Mouse (Mus musculus): ENCODE results near the gene Foxn3. TPM values are rescaled to one million over a fixed set of nuclear protein-coding genes. Genes with fewer than 3 reads are reported as not detected.

The Foxn3 gene
- total RNA-seq, 2 experiments from 2014 or later, result 26.7 to 164 TPM

DNA sequence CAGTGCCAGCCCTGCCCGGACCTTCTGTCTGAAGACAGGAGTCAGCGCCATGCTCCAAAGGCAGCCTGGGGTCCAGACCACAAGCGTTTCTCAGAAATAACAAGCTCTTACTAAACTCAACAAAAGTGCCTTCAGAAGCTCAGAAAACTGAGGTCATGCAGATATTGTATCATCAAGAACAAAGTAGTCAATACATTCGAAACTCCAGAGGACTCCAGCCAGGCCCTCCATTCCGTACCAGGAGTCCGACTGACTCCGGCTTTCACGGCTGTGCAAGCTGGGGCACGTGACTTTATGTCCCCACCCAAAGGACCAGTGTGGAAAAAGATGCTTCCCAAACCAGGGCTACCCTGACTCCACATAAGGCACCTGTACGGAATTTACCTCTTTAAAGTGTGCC lies 195.1 kb downstream of the Foxn3 start:
- ATAC-seq (replicated peaks; ENCODE audit: poor library complexity, severe bottlenecking), result no peak

DNA sequence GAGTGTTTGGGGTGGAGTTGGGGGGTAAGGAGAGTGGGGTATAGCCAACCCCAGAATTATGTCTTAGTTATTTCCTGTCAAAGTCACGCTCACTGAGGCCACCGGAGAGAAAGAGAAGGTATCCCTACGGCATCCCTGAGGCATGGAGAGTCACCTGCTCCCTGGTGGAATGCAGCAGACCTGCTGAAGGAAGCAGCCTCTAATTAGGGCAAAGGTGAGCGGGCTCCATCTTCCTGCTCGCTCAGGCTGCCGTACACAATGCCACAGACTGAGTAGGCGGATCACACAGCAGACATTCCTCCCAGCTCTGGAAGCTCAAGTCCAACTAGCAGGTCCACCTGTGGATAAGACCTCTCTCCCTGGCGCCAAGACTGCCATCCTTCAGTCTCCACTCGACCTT lies 197.4 kb downstream of the Foxn3 start:
- no peak for ATAC-seq (replicated peaks; ENCODE audit: poor library complexity, severe bottlenecking)

DNA sequence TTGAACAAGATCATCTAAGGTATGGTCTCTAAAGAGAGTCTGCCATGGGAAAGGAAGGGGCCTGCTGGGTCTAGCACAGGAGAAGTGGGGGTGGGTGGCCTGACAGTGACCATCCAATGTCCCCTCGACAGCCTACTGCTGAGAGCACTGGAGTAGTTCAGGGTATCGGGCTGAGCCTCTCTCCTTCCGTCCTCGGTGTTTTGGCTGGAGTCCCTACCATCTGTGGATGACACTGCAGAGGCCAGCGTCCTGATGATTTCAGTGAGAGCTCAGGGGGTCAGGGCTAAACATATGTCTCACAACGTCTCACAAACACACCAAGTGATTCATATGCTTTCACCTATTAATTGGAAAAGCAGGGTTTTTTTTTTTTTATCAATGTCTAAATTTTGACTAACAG lies 199.2 kb downstream of the Foxn3 start:
- ATAC-seq (replicated peaks; ENCODE audit: poor library complexity, severe bottlenecking), result no peak

DNA sequence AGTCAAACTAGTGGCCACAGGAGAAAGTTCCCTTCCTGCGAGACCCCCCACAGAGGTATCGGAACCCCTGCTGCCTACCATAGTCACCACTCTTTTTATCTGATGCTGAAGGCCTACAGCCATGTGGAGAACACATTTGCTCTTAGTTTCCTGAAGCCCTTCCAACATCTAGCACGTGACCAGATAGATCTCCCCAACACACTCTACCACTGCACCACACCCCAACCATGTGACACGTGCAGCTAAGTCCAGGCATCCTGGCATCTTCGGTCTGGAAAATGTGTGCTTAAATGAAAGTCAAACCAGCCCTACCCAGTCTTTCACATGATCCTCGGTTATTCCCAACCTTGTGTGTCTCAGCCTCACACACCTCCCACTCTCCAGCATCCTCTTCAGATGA lies 200.4 kb downstream of the Foxn3 start:
- ATAC-seq (replicated peaks; ENCODE audit: poor library complexity, severe bottlenecking), result no peak

DNA sequence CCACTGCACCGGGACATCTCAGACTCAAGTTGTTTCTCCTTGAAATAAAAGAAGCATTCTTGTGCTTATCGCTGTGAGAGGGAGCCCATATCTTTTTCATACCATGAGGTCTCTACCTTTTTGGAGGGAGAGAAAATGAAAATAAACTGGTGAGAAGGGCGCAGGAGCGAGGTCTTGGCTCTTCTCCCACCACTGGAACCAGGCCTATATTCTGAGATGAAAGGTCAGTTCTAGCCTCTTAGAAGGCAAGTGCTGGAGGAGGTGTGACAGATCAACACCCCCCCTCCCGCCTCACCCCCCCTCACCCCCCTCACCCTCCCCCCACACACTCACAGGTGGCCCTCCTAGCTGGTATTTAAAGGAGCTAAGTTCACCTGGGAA lies 201.6 kb downstream of the Foxn3 start:
- no peak for ATAC-seq (replicated peaks; ENCODE audit: poor library complexity, severe bottlenecking)

DNA sequence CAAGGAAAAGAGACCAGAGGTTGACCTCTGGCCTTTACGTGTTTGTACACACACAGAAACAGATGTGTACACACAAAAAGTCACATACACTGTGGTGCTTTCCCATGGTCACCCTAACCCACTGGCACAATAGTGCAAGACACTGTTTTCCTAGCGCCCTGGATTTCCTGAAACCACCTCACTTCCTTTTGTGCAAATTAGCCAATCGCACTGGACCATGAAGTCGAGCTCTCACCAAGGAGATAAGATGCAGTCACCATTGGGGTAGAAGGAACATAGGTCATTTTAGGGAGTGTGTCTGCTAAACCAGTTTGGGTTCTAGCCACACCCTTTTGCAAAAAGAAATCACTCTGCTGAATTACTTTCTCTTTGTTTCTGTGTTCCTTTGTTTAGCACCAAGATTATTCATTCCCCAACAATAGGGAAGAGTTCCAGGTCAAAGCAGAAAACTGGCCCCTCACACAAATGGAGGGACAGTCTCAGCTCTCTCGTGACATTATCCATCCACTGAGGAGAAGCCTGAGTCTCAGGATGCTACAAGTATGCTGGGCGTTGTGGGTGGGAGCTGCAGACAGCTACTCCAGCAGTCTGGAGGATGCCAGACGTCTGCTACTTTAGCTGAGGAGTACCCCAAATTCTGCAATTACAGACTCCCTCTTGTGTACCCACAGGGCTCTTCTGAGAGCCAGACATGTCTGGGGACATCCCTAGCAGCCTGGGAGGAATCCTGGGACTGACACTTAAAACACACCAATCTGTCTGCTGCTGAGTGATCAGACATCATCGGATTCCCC lies 202.2 kb downstream of the Foxn3 start:
- peak; percentile 35; the same call in 1 of the 2 replicates for ATAC-seq (replicated peaks; ENCODE audit: poor library complexity, severe bottlenecking)

DNA sequence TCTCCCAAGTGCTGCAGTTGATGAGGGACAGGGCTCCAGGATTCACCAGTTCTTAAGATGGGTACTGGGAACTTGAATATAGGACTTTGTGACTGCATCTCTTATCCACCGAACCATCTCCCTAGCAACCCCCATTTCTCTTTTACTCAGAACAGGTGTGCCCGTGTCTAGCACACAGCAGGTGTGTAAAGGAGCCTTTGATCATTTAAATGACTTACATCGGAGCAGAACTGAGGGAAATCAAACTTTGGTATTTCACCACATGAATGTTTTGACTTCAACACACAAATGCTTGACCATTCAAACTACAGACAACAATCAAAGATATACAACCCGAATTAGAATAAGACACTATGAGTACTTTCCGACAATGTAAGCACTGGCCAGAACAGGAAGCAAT lies 204.7 kb downstream of the Foxn3 start:
- ATAC-seq (replicated peaks; ENCODE audit: poor library complexity, severe bottlenecking), result no peak

DNA sequence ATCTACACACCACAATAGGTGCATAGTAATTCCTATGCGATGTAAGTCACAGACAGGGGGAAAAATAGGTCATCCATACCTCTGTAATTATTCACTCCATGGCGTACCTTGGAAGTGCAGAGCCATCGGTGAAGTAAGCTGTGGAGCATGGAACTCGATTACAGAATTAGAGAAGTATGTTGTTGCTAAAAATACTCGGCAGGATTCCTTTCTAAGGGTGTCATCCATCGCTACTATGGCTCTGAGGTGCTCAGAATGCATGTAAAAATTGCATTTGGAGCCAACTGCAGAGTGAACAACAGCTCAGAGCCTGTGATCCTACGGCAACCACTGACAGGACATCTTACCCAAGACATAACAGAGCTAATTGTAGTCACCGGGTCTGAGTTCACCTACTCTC lies 206.7 kb downstream of the Foxn3 start:
- ATAC-seq (replicated peaks; ENCODE audit: poor library complexity, severe bottlenecking), result no peak

DNA sequence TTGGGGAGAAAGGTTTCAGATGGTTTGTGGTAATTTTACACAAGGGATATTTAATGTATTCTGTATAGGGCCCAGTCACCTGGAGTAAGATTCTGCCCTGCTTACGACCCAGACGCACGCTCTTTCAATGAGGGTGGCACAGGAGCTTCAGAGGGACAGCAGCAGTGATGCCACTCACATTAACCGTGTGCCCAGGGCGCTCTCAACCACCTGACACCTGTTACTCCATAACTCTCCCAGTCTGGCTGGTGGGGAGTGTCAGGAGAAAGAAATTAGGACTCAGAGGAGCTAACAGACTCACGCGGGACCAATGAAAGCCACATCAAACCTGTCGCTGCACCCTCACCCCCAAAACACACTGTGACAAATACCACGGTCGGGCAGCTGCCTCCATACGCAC lies 209.7 kb downstream of the Foxn3 start:
- ATAC-seq (replicated peaks; ENCODE audit: poor library complexity, severe bottlenecking), result no peak

DNA sequence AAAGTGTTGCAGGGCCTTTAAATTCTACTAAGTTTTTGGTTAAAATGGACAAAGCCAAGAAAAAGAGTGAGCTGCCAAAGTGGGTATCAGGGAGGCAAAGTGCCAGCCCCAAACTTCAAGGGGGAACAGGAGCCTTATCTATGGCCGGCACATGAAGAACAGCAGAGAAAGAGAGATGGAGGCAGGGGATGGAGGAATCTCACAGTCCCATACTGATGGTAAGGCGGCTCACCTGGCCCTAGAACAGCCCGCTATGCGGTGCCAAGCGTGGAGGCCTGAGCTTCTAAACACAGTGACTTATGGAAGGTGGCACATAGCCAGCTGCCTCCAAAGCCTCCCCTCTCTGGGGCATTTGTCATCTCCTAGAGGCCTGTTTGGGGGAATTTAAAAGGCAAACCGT lies 210.8 kb downstream of the Foxn3 start:
- ATAC-seq (replicated peaks; ENCODE audit: poor library complexity, severe bottlenecking), result no peak

DNA sequence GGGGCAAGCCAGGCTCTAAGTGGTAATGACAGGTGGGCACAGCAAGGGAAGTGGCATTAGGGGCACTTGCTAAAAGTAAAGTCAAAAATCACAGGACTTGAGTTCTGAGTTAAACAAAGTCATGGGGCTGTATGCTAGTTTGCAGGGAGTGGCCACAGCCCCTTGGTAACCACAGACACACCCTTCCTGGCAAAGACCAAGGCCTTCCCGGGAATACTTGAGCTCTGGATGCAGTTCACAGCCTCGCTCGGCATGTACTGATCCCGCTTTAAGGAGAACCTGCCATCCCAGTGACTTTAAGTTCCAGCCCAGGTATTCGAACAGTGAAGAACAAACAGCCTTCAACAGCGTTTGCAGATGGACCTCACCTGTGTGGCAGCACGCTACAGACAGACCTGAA lies 211.2 kb downstream of the Foxn3 start:
- ATAC-seq (replicated peaks; ENCODE audit: poor library complexity, severe bottlenecking), result no peak

DNA sequence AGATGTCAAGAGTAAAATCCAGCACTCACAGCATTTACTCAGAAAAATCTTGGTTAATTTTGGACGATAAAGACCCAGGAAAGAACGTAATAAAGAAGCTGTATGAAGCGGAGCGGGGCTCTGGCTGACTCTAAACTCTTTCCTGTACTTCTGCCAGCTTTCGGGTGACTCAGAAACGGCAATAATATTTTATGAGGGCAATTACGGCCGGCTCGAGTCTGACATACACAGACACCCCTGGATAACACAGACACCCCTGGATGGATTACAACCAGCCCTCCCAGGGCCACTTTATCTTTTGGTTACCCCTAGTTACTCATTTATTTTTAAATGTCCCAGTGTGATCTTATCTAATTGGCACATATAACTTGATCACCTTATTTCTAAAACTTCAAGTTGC lies 211.7 kb downstream of the Foxn3 start:
- no peak for ATAC-seq (replicated peaks; ENCODE audit: poor library complexity, severe bottlenecking)

DNA sequence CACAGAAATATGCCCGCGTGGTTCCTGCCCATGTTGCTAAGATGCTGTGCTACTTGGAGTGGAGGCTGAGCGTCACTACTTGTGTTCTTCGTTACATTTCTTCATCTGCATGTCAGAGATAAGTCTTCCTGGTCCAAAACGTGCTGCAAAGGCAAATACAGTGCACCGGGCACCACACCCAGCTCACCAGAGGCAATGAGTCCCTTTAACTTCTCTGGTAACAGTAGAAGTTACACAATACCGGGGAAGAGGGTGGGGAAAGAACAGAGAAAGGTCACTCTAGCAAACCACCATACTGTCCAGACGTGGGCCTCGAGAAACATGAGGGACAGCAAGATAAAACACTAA lies 213.8 kb downstream of the Foxn3 start:
- ATAC-seq (replicated peaks; ENCODE audit: poor library complexity, severe bottlenecking), result peak; percentile 83

DNA sequence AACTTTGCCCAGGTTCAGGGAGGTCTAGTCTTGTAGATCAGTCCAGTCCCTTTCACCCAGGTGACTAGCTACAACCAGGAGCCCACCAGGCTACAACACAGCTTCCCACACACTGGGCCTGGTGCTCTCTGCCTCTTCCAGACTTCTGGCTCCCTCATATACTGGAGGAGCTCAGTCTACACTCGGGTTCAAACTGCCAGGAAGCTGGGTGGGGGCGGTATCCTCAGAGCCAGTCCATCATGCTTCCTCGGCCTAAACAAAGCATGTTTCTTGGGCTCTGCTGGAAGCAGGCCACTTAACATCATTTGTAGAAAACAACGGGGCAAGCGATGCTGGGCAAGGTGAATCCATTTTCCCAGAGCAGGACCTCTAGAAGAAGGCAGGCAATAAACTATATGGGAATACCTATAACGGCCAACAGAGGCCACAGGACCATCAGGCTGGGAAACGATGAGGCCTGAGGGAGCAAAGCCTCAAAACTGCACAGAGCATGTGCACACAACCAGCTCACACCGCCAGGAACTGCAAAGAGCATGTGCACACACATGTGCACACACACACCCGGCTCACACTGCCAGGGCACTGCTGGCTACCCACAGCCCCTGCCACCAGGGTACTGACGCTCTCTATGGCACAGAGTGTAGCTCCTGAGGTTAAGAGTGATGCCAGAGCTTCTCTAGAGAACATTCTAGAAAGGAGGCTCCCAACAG lies 214.3 kb downstream of the Foxn3 start:
- ATAC-seq (replicated peaks; ENCODE audit: poor library complexity, severe bottlenecking), result peak; percentile 28

DNA sequence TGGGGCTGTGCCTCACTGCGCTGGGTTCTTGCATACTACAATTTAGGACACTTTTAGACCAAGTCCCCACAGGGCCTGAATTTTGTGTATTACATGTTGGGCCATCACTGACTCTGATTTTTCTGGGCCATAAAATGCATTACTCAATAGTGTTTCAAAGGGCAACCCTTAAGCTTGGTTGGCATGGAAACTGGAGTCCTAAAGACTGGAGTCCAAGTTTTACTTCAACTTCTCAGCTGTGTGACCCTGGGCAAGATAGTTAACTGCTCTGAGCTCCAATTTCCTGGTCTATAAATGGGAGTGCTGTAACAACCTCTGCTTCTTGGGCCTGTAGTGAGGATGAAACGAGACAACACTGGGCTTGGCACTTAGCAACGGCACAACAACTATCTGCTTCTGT lies 215.9 kb downstream of the Foxn3 start:
- peak; percentile 23 for ATAC-seq (replicated peaks; ENCODE audit: poor library complexity, severe bottlenecking)

DNA sequence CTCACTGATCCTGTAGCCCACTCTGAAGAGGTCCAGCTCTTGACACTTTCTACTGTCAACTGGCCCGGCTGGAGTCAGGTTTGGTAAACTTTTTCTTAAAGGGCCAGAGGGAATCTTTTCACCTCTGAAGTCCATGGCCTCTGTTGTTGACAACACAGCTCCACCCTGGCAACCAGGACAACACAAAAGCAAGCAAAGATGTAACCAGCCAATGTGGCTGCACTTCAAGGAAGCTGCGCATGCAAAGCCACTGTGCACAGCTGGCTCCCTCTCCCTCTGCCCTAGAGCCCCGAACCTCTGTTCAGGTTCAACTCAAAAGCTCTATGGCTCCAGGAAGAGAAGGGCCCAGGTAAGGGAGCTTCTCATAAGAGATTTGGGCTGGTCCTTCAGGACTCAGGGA lies 216.4 kb downstream of the Foxn3 start:
- ATAC-seq (replicated peaks; ENCODE audit: poor library complexity, severe bottlenecking), result no peak

DNA sequence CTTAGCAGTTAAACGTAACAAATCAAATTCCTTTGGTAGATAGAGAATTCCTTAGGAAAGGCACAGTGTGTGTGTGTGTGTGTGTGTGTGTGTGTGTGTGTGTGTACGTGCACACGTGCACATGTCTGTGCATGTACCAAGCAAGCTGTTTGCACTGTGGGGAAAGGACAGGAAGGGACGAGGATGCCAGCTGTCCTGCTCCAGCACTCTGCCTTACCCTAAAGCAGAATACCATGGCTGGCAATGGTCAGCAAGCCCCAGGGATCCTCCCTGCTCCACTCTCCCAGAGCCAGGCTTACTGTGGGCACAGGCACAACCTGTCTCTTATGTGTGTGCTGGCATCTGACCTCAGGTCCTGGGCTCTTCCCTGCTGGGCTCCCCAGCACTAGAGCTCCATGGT lies 218.1 kb downstream of the Foxn3 start:
- ATAC-seq (replicated peaks; ENCODE audit: poor library complexity, severe bottlenecking), result no peak

DNA sequence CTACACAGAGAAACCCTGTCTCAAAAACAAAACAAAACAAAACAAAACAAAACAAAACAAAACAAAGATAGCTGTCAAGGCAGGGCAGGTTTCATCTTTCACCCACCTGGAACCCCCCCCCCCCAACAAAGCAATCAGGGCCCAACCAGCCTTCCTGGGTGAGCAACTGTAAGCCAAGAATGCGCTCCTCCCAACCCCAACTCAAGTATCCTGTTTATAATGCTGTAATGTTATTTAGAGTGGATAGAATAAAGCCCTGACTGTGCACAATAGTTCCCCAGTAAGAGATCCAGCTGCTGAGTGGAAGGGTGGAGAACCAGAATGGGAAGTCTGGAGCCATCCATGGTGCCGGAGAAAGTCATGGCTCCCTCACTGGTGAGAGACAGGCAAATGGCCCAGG lies 220.0 kb downstream of the Foxn3 start:
- ATAC-seq (replicated peaks; ENCODE audit: poor library complexity, severe bottlenecking), result no peak

DNA sequence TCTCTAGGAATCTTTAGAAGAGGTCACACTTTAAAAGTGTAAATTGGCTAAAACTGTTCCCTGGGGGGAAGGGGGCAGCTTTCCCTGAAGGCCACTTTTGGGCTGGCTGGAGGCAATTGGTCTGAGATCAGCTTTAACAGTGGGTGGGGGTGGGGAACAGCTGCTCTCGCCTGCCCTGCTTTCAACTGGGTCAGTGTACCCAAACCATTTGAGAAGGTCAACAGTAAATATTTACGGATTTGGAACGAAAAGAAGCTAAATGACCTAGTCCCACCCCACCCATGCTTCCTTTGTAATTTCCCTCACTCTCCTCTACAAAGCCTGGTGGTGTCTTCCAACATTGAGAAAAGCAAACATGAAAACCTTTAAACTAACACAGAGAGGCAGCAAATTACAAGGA lies 221.2 kb downstream of the Foxn3 start:
- ATAC-seq (replicated peaks; ENCODE audit: poor library complexity, severe bottlenecking), result no peak

DNA sequence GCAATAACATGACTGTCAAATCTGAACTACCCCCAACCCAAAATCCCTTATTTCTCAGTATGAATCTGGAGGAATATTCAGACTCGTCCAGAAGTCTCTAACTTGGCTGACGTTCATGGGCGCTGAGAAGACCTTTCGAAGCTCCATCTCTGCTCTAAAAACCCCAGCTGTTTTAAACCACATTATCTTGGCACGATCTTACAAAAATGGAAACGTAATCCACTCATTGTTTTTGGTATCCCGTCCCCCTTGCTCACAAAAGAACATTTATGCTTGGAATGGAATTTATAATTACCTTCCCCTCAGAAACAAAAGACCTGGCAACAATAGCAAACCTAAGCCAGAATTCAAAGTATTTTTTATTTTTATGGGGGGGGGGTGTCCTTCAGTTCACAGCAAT lies 221.6 kb downstream of the Foxn3 start:
- no peak for ATAC-seq (replicated peaks; ENCODE audit: poor library complexity, severe bottlenecking)

DNA sequence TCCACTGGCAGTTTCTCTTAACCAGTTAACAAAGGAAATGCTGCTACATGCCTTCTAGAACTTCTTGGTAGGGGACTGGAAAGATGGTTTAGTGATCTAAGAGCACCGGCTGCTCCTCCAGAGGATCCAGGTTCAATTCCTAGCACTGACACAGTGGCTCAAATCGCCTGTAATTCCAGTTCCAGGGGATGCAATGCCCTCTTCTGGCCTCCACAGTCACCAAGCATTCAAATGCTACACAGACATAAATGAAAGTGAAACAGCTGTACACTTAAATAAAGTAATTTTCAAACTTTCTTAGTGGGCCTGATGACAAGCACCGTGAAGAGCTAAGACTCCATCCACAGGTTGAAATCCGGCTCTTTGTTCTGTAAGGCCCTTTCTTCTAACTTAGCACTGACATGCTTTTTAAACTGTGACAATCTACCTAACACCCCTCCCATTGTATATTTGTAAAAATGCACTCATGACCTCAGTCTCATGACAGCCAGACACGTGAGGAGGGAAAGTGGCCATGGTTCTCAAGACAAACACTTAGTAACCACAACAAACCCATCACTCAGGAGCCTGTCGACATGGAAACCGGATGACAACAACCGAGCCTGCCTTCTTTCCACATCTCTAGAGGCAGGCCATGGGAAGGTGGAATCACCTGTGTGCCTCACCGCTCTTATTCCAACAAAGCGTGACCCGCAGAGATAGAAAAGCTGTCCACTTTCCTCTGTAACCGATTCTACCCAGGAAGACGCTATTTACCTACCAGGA lies 222.8 kb downstream of the Foxn3 start:
- no peak for ATAC-seq (replicated peaks; ENCODE audit: poor library complexity, severe bottlenecking)
